Mouse (Mus musculus) urinary bladder, adult 2 months (tissue): ENCODE results near the gene Tns2. TPM values are rescaled to one million over a fixed set of nuclear protein-coding genes. Genes with fewer than 3 reads are reported as not detected.
A peak's percentile ranks its signal among the peaks of the same experiment; 100 is the strongest.

ENCODE experiments used
- DNase-seq: peaks from one replicate; pipeline ENCODE4 v3.0.0; 2022; ENCODE audit warnings: low spot score
- polyA plus RNA-seq: library from polyadenylated mRNA; depleted of rRNA; stranded (reverse); fragments of >200 nt; gene quantifications from 2 replicates; pipeline ENCODE4 v1.2.3, GENCODE M21; 2012

Tns2 gene
- polyA plus RNA-seq, 1 experiment: 69.2 TPM

DNA sequence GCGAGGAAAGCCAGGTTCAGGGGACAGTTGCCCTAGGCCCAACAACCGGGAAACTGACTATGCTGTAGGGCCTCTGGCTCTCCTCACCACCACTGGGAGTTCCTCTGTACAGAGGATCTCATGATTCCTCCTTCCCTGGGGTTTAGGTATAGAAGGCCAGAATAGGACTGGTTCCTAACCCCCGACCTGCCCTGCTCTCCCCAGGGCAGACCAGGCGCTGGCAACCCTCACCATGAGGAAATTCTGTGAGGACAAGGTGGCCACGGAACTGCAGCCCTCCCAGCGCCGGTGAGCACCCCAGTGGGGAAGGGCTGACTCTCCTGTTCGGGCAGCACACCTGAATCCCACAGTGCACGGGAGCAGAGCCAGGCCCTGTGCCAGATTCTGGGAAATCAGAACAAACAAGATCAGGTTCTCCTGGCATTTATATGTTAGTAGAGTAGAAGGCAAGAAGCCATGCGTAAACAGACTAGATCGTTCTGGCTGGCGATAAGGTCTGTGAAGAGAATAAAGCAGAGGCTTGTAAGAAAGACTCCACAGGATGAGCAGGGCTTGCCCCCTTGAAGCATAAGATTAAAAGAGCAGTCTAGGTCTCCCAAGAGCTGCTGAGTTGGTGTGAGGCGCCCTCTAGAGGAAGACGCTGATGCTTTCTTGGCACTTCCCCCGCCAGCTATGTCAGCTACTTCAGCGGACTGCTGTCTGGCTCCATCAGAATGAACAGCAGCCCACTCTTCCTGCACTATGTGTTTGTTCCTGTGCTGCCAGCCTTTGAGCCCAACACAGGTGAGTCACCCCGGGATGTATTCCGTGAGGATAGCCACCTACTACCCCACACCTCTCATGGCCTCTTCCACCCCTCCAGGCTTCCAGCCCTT is 8.7 kb downstream of the Tns2 start:
- DNase-seq: no peak

DNA sequence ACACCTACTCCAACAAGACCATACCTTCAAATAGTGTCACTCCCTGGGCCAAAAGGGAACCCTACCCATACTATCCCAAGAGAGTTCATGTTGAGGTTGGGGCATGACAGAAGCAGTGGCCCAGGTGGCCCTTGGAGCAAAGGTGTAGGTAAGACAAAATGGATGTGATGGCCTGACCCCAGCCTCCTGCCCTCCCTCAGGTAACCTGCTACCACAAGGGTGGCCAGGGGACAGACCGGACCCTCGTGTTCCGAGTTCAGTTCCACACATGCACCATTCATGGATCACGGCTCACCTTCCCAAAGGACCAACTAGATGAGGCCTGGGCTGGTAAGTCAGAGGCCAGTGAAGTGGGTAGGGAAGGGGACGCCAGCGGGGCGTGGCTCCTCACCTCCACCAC is 10.1 kb downstream of the Tns2 start:
- no peak for DNase-seq

DNA sequence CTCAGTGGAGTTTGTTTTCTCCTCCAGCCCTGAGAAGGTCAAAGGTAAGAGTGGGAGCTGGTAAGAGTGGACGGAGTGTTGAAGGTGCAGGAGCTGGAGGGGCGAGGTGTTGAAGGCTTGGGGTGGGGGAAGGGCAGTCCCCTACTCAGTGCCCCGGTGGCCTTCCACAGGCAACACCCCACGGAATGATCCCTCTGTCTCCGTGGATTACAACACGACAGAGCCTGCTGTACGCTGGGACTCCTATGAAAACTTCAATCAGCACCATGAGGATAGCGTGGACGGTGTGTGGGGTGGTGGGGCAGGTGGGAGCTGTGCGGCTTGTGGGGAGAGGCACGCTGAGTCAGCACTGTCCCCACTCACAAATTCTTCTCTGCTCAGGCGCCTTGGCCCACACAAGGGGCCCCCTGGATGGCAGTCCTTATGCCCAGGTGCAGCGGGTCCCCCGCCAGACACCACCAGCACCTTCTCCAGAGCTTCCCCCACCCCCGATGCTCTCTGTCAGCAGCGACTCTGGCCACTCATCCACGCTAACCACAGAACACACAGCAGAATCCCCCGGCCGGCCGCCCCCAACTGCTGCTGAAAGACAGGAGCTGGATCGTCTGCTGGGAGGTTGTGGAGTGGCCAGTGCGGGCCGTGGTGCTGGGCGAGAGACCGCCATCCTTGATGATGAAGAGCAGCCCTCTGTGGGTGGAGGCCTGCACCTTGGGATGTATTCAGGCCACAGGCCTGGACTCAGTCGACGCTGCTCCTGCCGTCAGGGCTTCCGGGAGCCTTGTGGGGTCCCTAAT is 10.7 kb downstream of the Tns2 start:
- DNase-seq: no peak

DNA sequence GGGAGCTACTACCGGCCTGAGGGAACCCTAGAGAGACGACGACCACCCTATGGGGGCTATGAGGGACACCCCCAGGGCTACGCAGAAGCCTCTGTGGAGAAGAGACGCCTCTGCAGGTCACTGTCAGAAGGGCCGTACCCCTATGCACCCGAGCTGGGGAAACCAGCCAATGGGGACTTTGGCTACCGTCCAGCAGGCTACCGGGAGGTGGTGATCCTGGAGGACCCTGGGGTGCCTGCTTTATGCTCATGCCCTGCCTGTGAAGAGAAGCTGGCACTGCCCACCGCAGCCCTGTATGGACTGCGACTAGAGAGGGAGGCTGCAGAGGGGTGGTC is 11.2 kb downstream of the Tns2 start:
- DNase-seq: no peak

DNA sequence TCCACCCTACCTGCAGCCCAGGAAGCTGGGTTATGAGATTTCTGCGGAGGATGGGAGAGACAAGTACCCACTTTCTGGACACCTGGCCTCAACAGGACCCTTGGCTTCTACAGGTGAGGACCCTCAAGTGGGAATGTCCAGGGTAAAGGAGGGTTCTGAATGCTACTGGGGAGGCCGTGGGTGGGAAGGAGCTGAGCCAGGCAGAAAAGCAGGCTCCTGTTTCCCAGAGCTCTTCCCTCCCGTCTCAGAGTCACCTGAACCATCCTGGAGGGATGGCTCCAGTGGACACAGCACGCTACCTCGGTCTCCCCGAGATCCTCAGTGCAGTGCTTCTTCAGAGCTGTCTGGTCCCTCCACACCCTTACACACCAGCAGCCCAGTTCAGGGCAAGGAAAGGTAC is 12.0 kb downstream of the Tns2 start:
- no peak for DNase-seq

DNA sequence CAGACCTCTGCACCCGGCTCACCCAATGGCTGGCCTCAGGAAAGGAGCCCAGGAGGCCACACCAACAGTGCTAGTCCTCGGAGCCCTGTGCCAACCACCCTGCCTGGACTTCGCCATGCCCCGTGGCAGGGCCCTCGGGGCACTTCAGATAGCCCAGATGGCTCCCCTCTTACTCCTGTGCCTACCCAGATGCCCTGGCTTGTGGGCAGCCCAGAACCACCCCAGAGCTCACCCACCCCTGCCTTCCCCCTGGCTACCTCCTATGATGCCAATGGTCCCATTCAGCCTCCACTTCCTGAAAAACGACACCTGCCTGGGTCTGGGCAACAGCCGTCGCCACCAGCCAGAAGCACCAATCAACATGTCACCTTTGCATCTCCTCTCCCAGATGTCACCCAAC is 12.6 kb downstream of the Tns2 start:
- DNase-seq: no peak

DNA sequence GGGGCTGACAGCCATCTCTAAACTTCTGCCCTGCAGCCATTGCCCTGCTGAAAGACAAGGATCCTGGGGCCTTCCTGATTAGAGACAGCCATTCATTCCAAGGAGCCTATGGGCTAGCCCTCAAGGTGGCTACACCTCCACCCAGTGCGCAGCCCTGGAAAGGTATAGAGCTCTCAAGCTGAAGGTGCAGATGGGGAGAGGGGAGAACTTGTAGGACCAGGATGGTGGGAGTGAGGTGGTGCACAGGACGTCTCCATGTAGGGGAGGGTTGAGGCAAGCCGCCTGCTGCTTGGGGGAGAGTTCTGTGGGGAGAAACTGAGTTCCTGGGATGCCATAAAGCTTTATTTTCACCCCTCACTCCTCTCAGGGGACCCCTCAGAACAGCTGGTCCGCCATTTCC is 13.5 kb downstream of the Tns2 start:
- no peak for DNase-seq

DNA sequence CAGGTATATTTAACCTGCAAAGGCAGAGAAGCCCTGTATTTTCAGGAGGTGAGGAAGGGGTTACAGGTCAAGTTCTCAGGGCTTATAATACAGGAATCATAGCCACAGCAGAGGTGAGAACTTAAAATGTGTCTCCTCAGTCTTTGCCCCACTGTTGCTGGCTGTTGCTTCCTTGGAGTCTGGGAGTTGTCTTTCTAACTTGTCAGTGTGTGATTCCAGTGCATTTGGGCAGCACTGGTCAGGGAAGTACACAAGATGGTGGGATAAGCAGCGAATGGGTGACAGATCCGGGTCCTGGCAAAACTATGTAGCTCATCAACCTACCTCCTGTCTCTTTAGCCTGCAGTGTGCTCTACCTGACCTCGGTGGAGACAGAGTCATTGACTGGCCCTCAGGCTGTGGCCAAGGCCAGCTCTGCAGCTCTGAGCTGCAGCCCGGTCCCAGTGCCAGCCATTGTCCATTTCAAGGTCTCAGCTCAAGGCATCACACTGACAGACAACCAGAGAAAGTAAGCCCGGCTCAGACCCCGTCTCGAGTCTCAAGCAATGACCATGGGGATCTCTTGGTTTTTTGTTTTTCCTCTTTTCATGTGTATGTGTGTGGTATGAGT is 14.5 kb downstream of the Tns2 start:
- DNase-seq: no peak

DNA sequence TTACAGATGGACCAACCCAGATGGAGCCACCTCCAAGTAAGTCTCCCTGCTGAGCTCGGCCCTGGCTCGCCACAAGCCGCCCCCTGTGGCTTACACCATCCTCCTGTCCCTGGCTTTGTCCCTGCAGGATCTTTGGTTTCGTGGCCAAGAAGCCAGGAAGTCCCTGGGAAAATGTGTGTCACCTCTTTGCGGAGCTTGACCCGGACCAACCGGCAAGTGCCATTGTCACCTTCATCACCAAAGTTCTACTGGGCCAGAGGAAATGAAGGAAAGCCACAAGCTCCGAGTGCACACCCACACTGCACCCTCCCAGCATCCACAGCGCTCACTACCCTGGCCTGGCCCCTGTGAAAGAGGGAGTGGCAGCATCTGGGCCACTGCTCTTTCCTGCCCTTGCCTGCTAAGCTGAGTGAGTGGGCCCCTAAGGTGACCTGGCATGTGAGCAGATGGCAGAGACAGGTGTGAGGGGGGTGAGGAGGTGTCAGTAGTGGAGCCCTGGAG is 15.6 kb downstream of the Tns2 start:
- no peak for DNase-seq

DNA sequence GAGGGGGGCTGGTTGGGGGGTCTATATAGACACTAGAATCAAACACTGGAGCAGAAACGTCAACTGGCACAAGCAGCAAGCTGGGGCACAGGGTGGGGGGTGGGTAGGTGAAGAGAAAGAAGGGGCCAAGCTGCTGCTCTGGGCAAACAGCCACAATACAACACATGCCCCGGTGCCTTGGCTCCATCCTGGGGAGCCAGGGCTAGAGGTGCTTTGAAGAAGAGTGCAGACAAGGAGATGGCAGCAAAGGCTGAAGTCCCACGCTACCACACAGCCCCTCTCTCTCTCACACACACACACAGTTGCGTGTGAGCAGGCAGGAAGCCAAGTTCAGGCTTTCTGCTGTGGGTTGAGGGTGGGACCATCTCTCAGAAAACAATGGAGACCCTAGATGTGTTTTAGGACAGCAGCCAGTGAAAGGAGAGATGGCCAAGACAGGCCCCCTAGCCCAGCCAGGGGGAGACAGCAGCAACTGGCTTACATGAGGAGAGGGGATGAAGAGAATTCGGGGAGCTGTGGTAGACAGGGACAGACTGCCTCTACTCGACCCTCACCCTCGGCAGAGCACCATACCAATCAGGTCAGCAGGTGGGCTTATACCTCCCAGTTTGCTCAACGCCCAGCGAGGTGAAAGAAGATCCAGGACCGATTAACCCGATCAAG is 16.7 kb downstream of the Tns2 start:
- no peak for DNase-seq

DNA sequence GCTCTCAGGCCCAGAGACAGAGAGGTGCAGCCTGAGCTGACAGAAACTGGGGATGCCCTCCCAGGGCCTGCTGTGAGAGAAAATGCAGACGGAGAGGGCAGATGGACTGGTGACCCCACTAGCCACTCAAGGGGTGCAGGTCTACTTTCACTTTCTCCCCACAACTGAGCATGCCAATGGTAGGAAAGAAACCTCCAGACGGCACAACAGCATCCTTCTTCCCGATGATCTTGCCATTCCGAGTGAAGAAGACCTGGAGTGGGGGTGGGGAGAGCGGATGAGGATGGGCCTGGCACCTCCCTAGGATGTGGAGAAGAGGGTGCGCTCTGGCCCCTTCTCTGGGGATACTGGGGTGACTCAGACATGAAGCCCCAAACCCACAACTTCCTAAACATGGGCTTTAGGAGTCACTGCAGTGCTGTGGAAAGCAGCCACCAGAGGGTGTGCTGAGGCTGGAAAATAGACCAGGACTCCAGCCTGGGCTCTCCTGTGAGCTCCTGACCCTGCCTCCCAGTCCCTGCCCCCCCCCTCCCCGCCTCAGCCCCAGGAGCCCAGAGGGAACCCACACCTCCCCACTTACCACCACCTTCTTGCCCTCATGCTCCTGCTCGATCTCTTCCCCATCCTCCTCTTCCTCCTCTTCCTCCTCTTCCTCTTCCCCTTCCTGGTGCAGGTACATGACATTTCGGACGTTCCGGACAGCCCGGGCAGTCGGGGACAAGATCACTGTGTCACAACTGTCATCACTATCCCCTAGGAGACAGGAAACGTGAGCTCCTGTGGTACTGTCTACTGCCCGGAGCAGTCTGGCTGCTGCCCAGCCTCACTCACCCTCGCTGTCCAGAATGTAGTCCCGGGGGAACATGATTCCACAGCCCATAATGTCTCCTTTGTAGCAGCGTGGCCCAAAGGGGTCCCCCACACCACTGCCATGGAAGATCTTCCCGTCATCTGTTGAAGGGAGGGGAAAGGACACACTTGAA is 17.5 kb downstream of the Tns2 start:
- DNase-seq: no peak

DNA sequence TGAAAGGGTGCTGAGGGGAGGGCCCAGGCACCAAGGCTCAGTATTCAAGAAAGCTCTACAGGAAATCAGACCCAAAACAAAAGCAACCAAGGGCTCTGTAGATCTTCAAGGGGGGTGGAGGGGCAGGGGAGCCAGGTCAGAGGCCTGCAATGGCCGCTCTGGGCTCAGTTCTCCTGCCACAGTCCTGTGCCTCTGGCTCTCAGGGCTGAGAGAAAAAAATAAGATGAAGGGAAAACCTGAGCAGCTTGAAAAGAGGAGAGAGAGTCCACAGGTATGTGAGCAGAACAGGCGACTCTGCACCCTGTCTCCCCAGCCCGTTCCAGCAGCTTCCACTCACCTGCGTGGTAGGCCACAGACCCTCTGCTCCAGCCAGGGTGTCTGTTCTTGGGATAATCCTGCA is 18.4 kb downstream of the Tns2 start:
- no peak for DNase-seq

DNA sequence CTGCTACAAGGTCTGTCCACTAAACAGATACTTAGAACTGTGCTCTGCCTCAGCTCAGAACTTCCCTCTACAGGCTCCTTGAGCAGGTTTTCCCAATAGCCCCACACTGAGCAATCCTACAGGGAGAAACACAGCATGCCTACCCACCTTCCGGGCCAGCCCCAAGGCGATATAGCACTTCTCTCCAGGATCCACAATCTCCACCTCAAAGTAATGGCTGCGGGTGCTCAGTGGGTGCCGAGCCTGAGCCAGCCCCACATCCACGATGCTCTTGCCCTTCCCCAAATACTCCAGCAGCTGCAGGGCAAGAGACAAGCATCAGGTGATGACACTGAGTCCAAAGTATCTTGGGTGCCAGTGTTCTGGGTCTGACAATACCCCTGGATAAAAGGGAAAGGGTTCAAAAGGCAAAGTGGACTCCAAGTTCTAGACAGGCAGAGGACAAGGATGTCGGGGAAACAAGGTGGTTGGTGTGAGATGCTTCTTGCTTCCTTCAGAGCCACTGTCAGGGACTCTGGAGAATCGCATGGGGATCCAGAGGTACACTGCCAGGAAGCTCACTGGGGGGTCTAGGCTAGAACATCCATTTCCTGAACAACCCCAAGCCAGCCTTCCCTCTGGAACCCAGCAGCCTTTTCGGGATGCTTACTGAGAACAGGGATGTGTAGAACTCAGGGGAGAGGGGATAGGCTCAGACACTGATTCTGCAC is 19.1 kb downstream of the Tns2 start:
- no peak for DNase-seq

DNA sequence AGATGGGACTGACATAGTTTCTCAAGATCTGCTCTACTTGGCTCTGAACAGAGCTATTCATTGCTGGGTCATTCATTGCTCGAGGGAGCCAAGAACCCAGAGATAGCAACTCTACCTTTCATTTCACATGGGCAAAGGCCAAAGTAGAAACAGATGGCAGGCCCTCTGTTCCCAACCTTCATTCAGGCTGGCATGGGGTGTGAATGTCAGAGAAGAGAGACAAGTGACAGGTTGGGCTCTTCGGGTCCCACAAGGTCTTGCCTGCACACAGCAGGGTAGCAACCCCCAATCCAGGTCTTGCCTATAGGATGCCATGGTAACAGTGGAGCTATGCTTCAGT is 19.6 kb downstream of the Tns2 start:
- DNase-seq: no peak

DNA sequence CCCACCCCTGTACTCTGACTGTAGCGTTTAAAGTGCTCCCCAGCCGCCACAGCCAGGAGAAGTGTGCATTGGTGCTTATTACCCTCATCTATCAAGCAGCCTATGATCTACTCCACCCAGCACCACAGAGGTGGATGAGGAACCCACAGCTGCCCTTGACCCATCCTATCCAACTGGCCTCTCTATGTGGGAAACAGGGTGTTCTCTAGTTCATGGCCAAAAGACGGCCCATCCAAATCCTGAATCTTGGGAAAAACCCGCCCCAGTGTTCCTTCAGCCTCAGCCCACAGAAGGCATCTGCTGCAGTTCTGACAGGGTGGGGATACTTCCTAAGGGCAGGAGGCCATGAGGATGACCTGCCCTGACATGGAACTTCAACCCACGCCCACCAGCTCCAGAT is 20.3 kb downstream of the Tns2 start:
- DNase-seq: no peak

DNA sequence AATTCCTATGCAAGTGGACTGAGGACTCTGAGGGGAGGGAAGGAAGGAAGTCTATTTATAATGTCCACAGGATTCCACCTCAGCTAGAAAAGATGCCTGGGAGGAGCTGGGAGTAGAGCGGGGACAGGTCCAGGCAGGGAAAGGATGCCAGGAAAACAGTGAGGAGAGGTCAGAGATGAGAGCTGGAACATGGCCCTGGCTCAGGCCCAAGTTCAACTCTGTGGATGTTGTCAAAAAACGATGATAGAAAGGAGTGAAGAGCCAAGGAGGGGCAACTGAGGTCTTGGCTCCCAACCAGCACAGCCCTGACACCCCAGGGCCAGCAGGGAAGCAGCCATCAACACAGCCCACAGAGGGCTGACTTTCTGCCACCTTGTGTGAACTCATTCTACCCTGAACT is 26.1 kb downstream of the Tns2 start:
- DNase-seq: no peak

DNA sequence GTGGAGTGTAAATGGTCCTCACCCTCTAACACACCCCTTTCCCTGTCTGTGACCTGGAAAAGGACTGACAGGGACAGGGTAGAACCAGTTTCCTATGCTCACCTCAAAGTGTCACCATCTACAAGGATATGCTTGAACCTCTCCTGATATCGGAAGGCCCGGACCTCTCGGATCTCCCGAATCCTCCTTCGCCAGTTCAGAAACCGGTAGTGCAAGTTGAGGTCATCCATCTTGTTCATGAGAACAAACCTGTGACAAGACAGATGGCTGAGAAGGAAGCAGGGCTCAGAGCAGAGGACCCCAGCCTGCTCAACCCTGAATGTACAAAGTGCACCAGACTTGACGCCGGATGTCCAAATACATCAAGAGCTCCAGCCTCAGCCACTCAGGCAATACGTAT is 33.1 kb downstream of the Tns2 start:
- no peak for DNase-seq

DNA sequence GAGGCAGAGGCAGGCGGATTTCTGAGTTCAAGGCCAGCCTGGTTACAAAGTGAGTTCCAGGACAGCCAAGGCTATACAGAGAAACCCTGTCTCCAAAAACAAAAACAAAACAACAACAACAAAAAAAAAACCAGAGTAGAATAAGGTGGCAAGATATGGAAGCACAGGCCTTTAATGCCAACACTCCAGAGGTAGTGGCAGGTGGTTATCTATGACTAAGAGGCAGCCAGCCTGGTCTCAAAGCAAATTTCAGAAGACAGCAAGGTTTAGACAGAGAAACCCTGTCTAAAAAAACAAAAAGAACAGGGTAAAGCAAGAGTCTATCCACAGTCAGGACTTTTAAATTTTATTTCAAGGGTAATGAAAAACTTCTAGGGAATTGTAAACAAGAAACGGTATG is 34.5 kb downstream of the Tns2 start:
- DNase-seq: no peak

DNA sequence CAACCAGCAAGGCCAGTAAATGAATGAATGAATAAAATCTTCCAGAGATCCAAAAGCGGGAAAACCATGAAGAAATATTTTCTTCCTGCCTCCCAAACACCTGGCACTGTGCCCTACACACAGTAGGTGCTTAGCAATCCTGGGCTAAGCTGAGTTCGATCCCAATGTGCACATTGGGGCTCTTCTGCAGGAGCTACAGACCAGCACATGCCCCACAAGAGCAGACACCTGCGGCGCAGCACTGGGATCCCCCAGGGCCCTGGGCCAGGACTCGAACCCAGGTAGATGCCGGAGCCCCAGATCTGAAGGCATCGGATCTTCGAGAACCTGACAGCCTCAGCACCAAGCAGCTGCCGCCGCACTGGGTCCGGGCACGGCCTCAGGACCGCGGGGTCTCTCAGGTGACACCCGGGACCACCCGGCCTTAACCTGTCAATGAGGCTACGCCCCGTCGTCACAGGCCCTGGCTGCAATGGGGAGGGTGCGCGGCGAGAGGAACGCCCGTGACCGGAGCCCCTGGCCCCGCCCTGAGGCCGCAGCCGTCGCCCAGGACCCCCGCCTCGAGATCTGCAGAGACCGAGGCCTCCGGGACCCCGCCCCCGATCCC is 35.4 kb downstream of the Tns2 start:
- DNase-seq: no peak

DNA sequence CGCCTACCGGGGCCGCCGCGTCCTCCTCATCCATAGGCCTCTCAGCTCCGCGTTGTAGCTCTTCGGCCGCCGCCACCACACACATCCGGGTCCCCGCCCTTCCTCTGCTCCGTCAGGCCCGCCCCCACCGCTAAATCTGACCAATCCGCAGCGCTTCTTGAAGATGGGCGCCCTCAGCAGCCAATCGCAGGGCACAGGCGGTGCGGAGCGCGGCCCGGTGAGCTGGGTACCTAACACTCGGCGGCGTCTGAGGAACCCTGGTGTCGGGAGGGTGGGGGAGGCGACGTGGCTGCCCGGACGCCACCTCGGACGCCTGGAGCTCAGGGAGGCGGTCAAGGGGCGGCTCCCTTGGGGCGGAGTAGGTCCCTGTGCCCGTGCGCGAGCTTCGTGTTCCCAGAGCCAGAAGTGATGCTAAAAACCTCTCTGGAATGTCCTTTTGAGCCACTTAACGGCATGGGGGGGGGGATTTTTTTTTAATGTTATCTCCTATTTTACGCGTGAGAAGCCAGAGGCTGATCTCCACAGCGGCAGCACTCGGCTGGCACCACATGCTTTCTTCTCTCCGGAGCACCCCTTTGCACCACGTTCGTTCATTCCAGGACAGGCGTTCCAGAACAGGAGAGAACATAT is 36.0 kb downstream of the Tns2 start, which contains the start of gene Spryd3:
Gene Spryd3, minus strand, starts transcription at position 106 of the 630 bp plus-strand sequence.
- peak; percentile 99 for DNase-seq
